Mouse (Mus musculus): ENCODE results near the gene Gpr3.

Gpr3 gene

GRCm38 (mm10) chr4:133211751-133212561 lies at the start of gene Gpr3, which contains the start of gene Cd164l2:
Gene Gpr3, minus strand, starts transcription at chr4:133212536.
Gene Cd164l2, plus strand, starts transcription at chr4:133212131.
- peak; percentile 60 for DNase-seq

- no peak for DNase-seq
Observed at GRCm38 (mm10) chr4:133261641-133262374, 49.5 kb upstream of the Gpr3 start.

GRCm38 (mm10) chr4:133257798-133258408 lies 45.6 kb upstream of the Gpr3 start:
- no peak for DNase-seq

- DNase-seq: no peak
Observed at GRCm38 (mm10) chr4:133257230-133257629, 44.9 kb upstream of the Gpr3 start.

- no peak for DNase-seq
Observed at GRCm38 (mm10) chr4:133256820-133257219, 44.5 kb upstream of the Gpr3 start.

- no peak for DNase-seq
Observed at GRCm38 (mm10) chr4:133255392-133255791, 43.1 kb upstream of the Gpr3 start.

- no peak for DNase-seq
Observed at GRCm38 (mm10) chr4:133253412-133253811, 41.1 kb upstream of the Gpr3 start.

GRCm38 (mm10) chr4:133252089-133252488 lies 39.8 kb upstream of the Gpr3 start:
- DNase-seq: no peak

- no peak for DNase-seq
Observed at GRCm38 (mm10) chr4:133251214-133251613, 38.9 kb upstream of the Gpr3 start.

- peak; percentile 88 for DNase-seq
Observed at GRCm38 (mm10) chr4:133250609-133251008, 38.3 kb upstream of the Gpr3 start.

GRCm38 (mm10) chr4:133247806-133248449 lies 35.6 kb upstream of the Gpr3 start:
- DNase-seq: no peak

GRCm38 (mm10) chr4:133247072-133247471 lies 34.7 kb upstream of the Gpr3 start:
- no peak for DNase-seq

- DNase-seq: no peak
Observed at GRCm38 (mm10) chr4:133244289-133244688, 32.0 kb upstream of the Gpr3 start.

GRCm38 (mm10) chr4:133243538-133243937 lies 31.2 kb upstream of the Gpr3 start:
- no peak for DNase-seq

- no peak for DNase-seq
Observed at GRCm38 (mm10) chr4:133242710-133243109, 30.4 kb upstream of the Gpr3 start.

- DNase-seq: no peak
Observed at GRCm38 (mm10) chr4:133241910-133242309, 29.6 kb upstream of the Gpr3 start.

- DNase-seq: peak; percentile 83
Observed at GRCm38 (mm10) chr4:133240934-133241908, 28.9 kb upstream of the Gpr3 start.

- no peak for DNase-seq
Observed at GRCm38 (mm10) chr4:133240490-133240921, 28.2 kb upstream of the Gpr3 start, which contains the start of gene Map3k6. Gene Map3k6, plus strand, starts transcription at chr4:133240818.

GRCm38 (mm10) chr4:133237911-133238310 lies 25.6 kb upstream of the Gpr3 start:
- no peak for DNase-seq

GRCm38 (mm10) chr4:133235415-133235814 lies 23.1 kb upstream of the Gpr3 start:
- DNase-seq: no peak

GRCm38 (mm10) chr4:133234771-133235170 lies 22.4 kb upstream of the Gpr3 start:
- no peak for DNase-seq

Measured in cerebellum, adult 9-10 months (tissue).